Mouse (Mus musculus) embryonic facial prominence, embryonic 10.5 days (tissue): Measurements from ENCODE around the gene Suds3. TPM values are rescaled to one million over a fixed set of nuclear protein-coding genes. Genes with fewer than 3 reads are reported as not detected.

Experiments
- DNase-seq: peaks from one replicate; pipeline ENCODE4 v3.0.0-alpha.2; 2017; ENCODE audit warnings: low spot score
- H3K27ac ChIP-seq: fragments of 300-500 bp; sonication (generic); replicated peaks from 2 replicates; pipeline ENCODE4 v1.5.1; 2016; ENCODE audit warnings: mild to moderate bottlenecking
- H3K27me3 ChIP-seq: fragments of 300-500 bp; sonication (generic); replicated peaks from 2 replicates; pipeline ENCODE4 v1.6.1; 2016; ENCODE audit warnings: low read depth, mild to moderate bottlenecking; ENCODE audit not compliant: poor library complexity, severe bottlenecking
- H3K36me3 ChIP-seq: fragments of 300-500 bp; sonication (generic); replicated peaks from 2 replicates; pipeline ENCODE4 v1.6.1; 2016; ENCODE audit warnings: mild to moderate bottlenecking, moderate library complexity
- H3K4me1 ChIP-seq: fragments of 300-500 bp; sonication (generic); 2 replicates; pipeline ENCODE4 v1.6.1; 2016
- H3K4me3 ChIP-seq: fragments of 300-500 bp; sonication (generic); 2 replicates; pipeline ENCODE4 v1.5.1; 2016; ENCODE audit warnings: mild to moderate bottlenecking, moderate library complexity
- H3K9me3 ChIP-seq: fragments of 300-500 bp; sonication (generic); 2 replicates; pipeline ENCODE4 v1.6.1; 2016; ENCODE audit warnings: mild to moderate bottlenecking
- WGBS: fragments of 180-500 bp; shearing (Covaris S2); methylation state at CpG from one replicate; pipeline ENCODE4 v1.1.7; 2016; 5-methylcytosine and 5-hydroxymethylcytosine counted together
- polyA plus RNA-seq: library from polyadenylated mRNA; unstranded; fragments of >200 nt; fragmentation: Nextera tagmentation; extraction: Ambion mirVana; gene quantifications from 2 replicates; pipeline ENCODE4 v1.2.1, GENCODE M21; 2016

The Suds3 gene
- polyA plus RNA-seq = 74.6 and 76.4 TPM in 2 replicates

GRCm38 (mm10) chr5:117115836-117116366 is at the start of gene Suds3:
Gene Suds3 (minus strand): TSS chr5:117116113.
- H3K4me3 ChIP-seq = peak within 1 kb of the TSS; percentile 94
- H3K27me3 ChIP-seq = peaks cover 6% of the 10 kb centered on the region
- peak within 1 kb of the TSS; percentile 98 for H3K27ac ChIP-seq
- peak; percentile 93 for DNase-seq
- H3K4me1 ChIP-seq = peaks cover 32% of the 10 kb centered on the region
- H3K9me3 ChIP-seq = no peaks in the 10 kb centered on the region
- WGBS = under 1% methylated on average over 59 of the region's 59 CpGs
- peaks cover 30% of the 10 kb centered on the region for H3K36me3 ChIP-seq

- Histone ChIP-seq H3K36me3 (no peaks in the 10 kb centered on the region), H3K4me1 (peaks cover 20% of the 10 kb centered on the region), H3K27ac (no peak overlapping the region), H3K9me3 (no peaks in the 10 kb centered on the region), H3K27me3 (no peaks in the 10 kb centered on the region), H3K4me3 (no peak overlapping the region)
- no peak for DNase-seq
- 90% methylated on average over 2 of the region's 2 CpGs for WGBS
These were observed 49.0 kb upstream of the Suds3 start for GRCm38 (mm10) chr5:117164923-117165322.

- Histone ChIP-seq H3K4me1 (peaks cover 24% of the 10 kb centered on the region), H3K4me3 (no peak overlapping the region), H3K27me3 (no peaks in the 10 kb centered on the region), H3K27ac (no peak overlapping the region), H3K9me3 (no peaks in the 10 kb centered on the region), H3K36me3 (no peaks in the 10 kb centered on the region)
- no peak for DNase-seq
- 84% methylated on average over 5 of the region's 5 CpGs for WGBS
These were observed 48.6 kb upstream of the Suds3 start for GRCm38 (mm10) chr5:117164516-117164915.

- 94% methylated on average over 13 of the region's 13 CpGs for WGBS
- no peaks in the 10 kb centered on the region for H3K27me3 ChIP-seq
- H3K36me3 ChIP-seq = no peaks in the 10 kb centered on the region
- no peak overlapping the region for H3K4me3 ChIP-seq
- no peak for DNase-seq
- no peak overlapping the region for H3K27ac ChIP-seq
- no peaks in the 10 kb centered on the region for H3K9me3 ChIP-seq
- H3K4me1 ChIP-seq = peaks cover 31% of the 10 kb centered on the region
These were observed 47.9 kb upstream of the Suds3 start for GRCm38 (mm10) chr5:117163790-117164189.

GRCm38 (mm10) chr5:117160499-117160898 is 44.6 kb upstream of the Suds3 start:
- Histone ChIP-seq H3K4me3 (no peak overlapping the region), H3K9me3 (no peaks in the 10 kb centered on the region), H3K36me3 (no peaks in the 10 kb centered on the region), H3K27me3 (no peaks in the 10 kb centered on the region), H3K4me1 (peaks cover 30% of the 10 kb centered on the region), H3K27ac (no peak overlapping the region; the same call in 1 of the 2 replicates)
- 38% methylated on average over 10 of the region's 10 CpGs for WGBS
- peak; percentile 37 for DNase-seq

- H3K4me3 ChIP-seq = no peak overlapping the region
- no peak for DNase-seq
- no peaks in the 10 kb centered on the region for H3K27me3 ChIP-seq
- no peak overlapping the region for H3K27ac ChIP-seq
- no peaks in the 10 kb centered on the region for H3K36me3 ChIP-seq
- 57% methylated on average over 6 of the region's 6 CpGs for WGBS
- no peaks in the 10 kb centered on the region for H3K9me3 ChIP-seq
- peaks cover 30% of the 10 kb centered on the region for H3K4me1 ChIP-seq
These were observed 43.9 kb upstream of the Suds3 start for GRCm38 (mm10) chr5:117159805-117160291.

GRCm38 (mm10) chr5:117159326-117159725 is 43.4 kb upstream of the Suds3 start:
- DNase-seq = no peak
- Histone ChIP-seq H3K9me3 (no peaks in the 10 kb centered on the region), H3K4me1 (peaks cover 30% of the 10 kb centered on the region), H3K36me3 (no peaks in the 10 kb centered on the region), H3K4me3 (no peak overlapping the region), H3K27ac (no peak overlapping the region), H3K27me3 (no peaks in the 10 kb centered on the region)
- WGBS = 63% methylated on average over 8 of the region's 8 CpGs

GRCm38 (mm10) chr5:117158335-117159018 is 42.6 kb upstream of the Suds3 start:
- H3K27ac ChIP-seq = no peak overlapping the region
- peaks cover 37% of the 10 kb centered on the region for H3K4me1 ChIP-seq
- H3K9me3 ChIP-seq = peaks cover 2% of the 10 kb centered on the region; the same call in 1 of the 2 replicates
- no peaks in the 10 kb centered on the region for H3K36me3 ChIP-seq
- no peak overlapping the region for H3K4me3 ChIP-seq
- H3K27me3 ChIP-seq = no peaks in the 10 kb centered on the region
- 44% methylated on average over 7 of the region's 7 CpGs for WGBS
- DNase-seq = peak; percentile 19

GRCm38 (mm10) chr5:117153527-117154091 is 37.7 kb upstream of the Suds3 start:
- H3K27ac ChIP-seq = no peak overlapping the region; the same call in 1 of the 2 replicates
- H3K4me3 ChIP-seq = no peak overlapping the region
- WGBS = 62% methylated on average over 15 of the region's 15 CpGs
- H3K27me3 ChIP-seq = no peaks in the 10 kb centered on the region
- peaks cover 12% of the 10 kb centered on the region for H3K4me1 ChIP-seq
- DNase-seq = peak; percentile 59
- peaks cover 5% of the 10 kb centered on the region; the same call in 1 of the 2 replicates for H3K36me3 ChIP-seq
- peaks cover 9% of the 10 kb centered on the region; the same call in 1 of the 2 replicates for H3K9me3 ChIP-seq

- H3K27me3 ChIP-seq = no peaks in the 10 kb centered on the region
- no peak for DNase-seq
- H3K4me3 ChIP-seq = no peak overlapping the region
- peaks cover 9% of the 10 kb centered on the region; the same call in 1 of the 2 replicates for H3K9me3 ChIP-seq
- H3K4me1 ChIP-seq = peaks cover 8% of the 10 kb centered on the region
- no peak overlapping the region for H3K27ac ChIP-seq
- peaks cover 5% of the 10 kb centered on the region; the same call in 1 of the 2 replicates for H3K36me3 ChIP-seq
These were observed 37.0 kb upstream of the Suds3 start for GRCm38 (mm10) chr5:117152944-117153343.

- Histone ChIP-seq H3K4me3 (no peak overlapping the region), H3K36me3 (peaks cover 5% of the 10 kb centered on the region; the same call in 1 of the 2 replicates), H3K27ac (no peak overlapping the region), H3K27me3 (no peaks in the 10 kb centered on the region), H3K9me3 (peaks cover 12% of the 10 kb centered on the region; the same call in 1 of the 2 replicates), H3K4me1 (peaks cover 8% of the 10 kb centered on the region)
- DNase-seq = no peak
- 93% methylated on average over 5 of the region's 5 CpGs for WGBS
These were observed 34.2 kb upstream of the Suds3 start for GRCm38 (mm10) chr5:117150068-117150467.

- WGBS = 84% methylated on average over 16 of the region's 16 CpGs
- no peak overlapping the region for H3K27ac ChIP-seq
- peaks cover 8% of the 10 kb centered on the region for H3K4me1 ChIP-seq
- H3K4me3 ChIP-seq = no peak overlapping the region
- DNase-seq = no peak
- peaks cover 5% of the 10 kb centered on the region; the same call in 1 of the 2 replicates for H3K36me3 ChIP-seq
- no peaks in the 10 kb centered on the region for H3K27me3 ChIP-seq
- peaks cover 12% of the 10 kb centered on the region; the same call in 1 of the 2 replicates for H3K9me3 ChIP-seq
These were observed 33.4 kb upstream of the Suds3 start for GRCm38 (mm10) chr5:117149054-117149942.
